Mouse (Mus musculus) hindbrain, embryonic 14.5 days (tissue): Measurements from ENCODE around the gene Cdh4. TPM values are rescaled to one million over a fixed set of nuclear protein-coding genes. Genes with fewer than 3 reads are reported as not detected.

ENCODE experiments used
- ATAC-seq: fragments of 200-750 bp; cut with Nextera tagmentation; 2 replicates; pipeline ENCODE4 v1.8.0; 2017; ENCODE audit warnings: moderate number of reproducible peaks, mild to moderate bottlenecking, moderate TSS enrichment, moderate library complexity; ENCODE audit not compliant: low FRiP score
- DNase-seq: peaks from one replicate; pipeline ENCODE4 v3.0.0-alpha.2; 2015; ENCODE audit warnings: low spot score
- H3K27ac ChIP-seq: fragments of 300-500 bp; sonication (generic); 2 replicates; pipeline ENCODE4 v1.5.1; 2014; ENCODE audit warnings: mild to moderate bottlenecking, moderate library complexity
- H3K27me3 ChIP-seq: fragments of 300-500 bp; sonication (generic); 2 replicates; pipeline ENCODE4 v1.6.1; 2014; ENCODE audit warnings: mild to moderate bottlenecking, low read length, mixed read lengths; ENCODE audit not compliant: control insufficient read depth, insufficient read depth
- H3K36me3 ChIP-seq: fragments of 300-500 bp; sonication (generic); replicated peaks from 2 replicates; pipeline ENCODE4 v1.6.1; 2014; ENCODE audit not compliant: control insufficient read depth, insufficient read depth
- H3K4me1 ChIP-seq: fragments of 300-500 bp; sonication (generic); replicated peaks from 2 replicates; pipeline ENCODE4 v1.6.1; 2014; ENCODE audit warnings: antibody characterized with exemption, low read length, mixed read lengths; ENCODE audit not compliant: control insufficient read depth, insufficient read depth
- H3K4me2 ChIP-seq: fragments of 300-500 bp; sonication (generic); replicated peaks from 2 replicates; pipeline ENCODE4 v1.6.1; 2014; ENCODE audit warnings: mild to moderate bottlenecking, moderate library complexity
- H3K4me3 ChIP-seq: fragments of 300-500 bp; sonication (generic); replicated peaks from 2 replicates; pipeline ENCODE4 v1.5.1; 2014; ENCODE audit warnings: mild to moderate bottlenecking, low read length
- H3K9ac ChIP-seq: fragments of 300-500 bp; sonication (generic); 2 replicates; pipeline ENCODE4 v1.6.1; 2014
- H3K9me3 ChIP-seq: fragments of 300-500 bp; sonication (generic); 2 replicates; pipeline ENCODE4 v1.6.1; 2016; ENCODE audit warnings: low read length; ENCODE audit not compliant: control insufficient read depth
- WGBS: fragments of 180-500 bp; shearing (Covaris S2); extraction: QIAGEN DNeasy Blood & Tissue Kit; methylation state at CpG from one replicate; pipeline ENCODE4 v1.1.7; 2014; 5-methylcytosine and 5-hydroxymethylcytosine counted together
- polyA plus RNA-seq: library from polyadenylated mRNA; unstranded; fragments of >200 nt; fragmentation: Nextera tagmentation; extraction: Ambion mirVana; gene quantifications from 2 replicates; pipeline ENCODE4 v1.2.1, GENCODE M21; 2014

The Cdh4 gene
- polyA plus RNA-seq, 1 experiment from 2014 or later: 32.8 TPM

DNA sequence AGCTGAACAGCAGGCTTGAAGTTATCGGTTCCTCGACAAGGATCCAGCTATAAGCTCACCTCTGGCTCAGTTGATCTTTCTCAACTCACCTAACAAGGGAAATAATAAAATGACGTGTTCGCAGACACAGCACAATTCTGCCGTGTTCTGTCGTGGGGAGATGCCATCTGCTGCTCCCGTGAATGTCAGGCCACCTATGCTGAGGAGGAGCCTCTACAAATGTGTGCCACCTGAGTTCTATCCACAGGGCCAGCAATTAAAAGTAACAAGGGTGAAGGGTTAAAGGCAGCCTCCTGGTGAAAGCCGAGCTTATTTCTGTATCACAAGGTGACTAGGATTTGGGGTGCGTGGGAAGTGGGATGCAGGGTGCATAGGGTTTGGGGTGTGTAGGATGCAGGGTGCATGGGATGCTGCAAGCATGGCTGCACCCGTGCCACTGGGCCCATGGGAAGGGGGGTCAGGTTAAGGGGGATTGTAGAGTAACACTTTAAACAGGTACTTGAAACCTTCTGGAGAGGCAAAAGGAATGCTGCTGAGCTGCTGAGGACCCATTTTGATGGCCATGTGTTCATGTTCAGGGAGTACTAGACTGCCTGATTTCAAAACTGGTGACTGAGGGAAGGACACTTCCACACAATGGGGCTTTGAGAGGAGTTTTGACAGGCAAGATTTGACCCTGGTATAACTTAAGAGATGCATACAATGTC, 333.9 kb downstream of the Cdh4 start:
- Histone ChIP-seq H3K27me3 (no peaks in the 10 kb centered on the region), H3K9ac (no peak overlapping the region), H3K36me3 (no peaks in the 10 kb centered on the region), H3K4me3 (no peak overlapping the region), H3K4me1 (no peaks in the 10 kb centered on the region), H3K9me3 (no peaks in the 10 kb centered on the region), H3K27ac (no peak overlapping the region), H3K4me2 (no peak overlapping the region)
- DNase-seq (no peak), ATAC-seq (no peak)
- 84% methylated on average over 10 of the region's 10 CpGs for WGBS

DNA sequence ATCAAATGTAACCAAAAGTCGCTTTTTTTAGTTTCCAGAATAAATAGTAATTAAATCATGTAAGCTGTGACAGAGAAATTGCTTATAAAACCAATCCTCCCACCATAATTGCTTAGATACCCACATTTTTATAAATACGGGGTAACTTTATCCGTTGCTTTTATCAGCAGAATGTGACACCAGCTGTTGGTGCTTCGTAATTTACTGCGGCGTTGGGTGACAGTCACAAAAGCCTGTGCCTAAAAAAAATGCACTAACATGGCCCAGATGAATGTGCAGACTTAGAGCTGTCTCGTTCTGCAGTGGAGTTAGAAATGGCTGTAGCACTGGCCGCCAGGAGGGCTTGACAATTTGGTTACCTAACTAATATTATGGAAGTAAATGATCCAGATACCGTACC, 337.0 kb downstream of the Cdh4 start:
- ATAC-seq: no peak

DNA sequence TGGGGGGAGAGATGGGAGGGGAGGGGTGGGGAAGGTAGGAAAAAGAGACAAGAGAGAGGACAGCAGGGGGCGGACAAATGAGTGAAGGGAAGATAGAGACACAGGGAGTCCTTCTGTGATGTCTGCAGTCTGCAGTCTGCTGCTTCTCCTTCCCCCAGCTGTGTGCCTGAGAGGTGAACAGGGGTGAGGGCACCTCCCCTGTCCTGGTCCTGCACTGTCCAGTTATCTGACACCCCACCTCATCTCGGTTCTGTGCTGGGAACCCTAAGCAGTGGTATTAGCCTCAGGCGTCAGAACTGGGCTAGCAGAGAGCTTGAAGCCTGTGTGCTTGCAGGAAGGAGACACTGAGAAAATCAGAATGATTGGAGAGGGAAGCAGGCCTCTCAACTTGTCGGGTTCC, 338.7 kb downstream of the Cdh4 start:
- Histone ChIP-seq H3K4me1 (no peaks in the 10 kb centered on the region), H3K27me3 (no peaks in the 10 kb centered on the region), H3K4me2 (no peak overlapping the region), H3K9ac (no peak overlapping the region), H3K27ac (no peak overlapping the region), H3K36me3 (no peaks in the 10 kb centered on the region), H3K9me3 (no peaks in the 10 kb centered on the region), H3K4me3 (no peak overlapping the region)
- 44% methylated on average over 4 of the region's 4 CpGs for WGBS
- ATAC-seq (no peak), DNase-seq (no peak)

More for the DNA sequence above, 337.0 kb downstream of the Cdh4 start:
- Histone ChIP-seq H3K27ac (no peak overlapping the region), H3K4me3 (no peak overlapping the region), H3K9me3 (no peaks in the 10 kb centered on the region), H3K4me1 (no peaks in the 10 kb centered on the region), H3K36me3 (no peaks in the 10 kb centered on the region), H3K27me3 (no peaks in the 10 kb centered on the region), H3K9ac (no peak overlapping the region), H3K4me2 (no peak overlapping the region)
- no peak for DNase-seq
- 76% methylated on average over 9 of the region's 9 CpGs for WGBS

GRCm38 (mm10) chr2:179787256-179787655, 345.0 kb downstream of the Cdh4 start:
- peak overlapping the region; percentile 31 for H3K4me2 ChIP-seq
- WGBS: 8% methylated on average over 18 of the region's 18 CpGs
- no peaks in the 10 kb centered on the region for H3K36me3 ChIP-seq
- no peaks in the 10 kb centered on the region for H3K27me3 ChIP-seq
- H3K4me3 ChIP-seq: no peak overlapping the region
- peak; percentile 83 for ATAC-seq
- no peaks in the 10 kb centered on the region for H3K9me3 ChIP-seq
- DNase-seq: peak; percentile 68
- peaks cover 15% of the 10 kb centered on the region for H3K4me1 ChIP-seq
- peak overlapping the region; percentile 70 for H3K27ac ChIP-seq
- H3K9ac ChIP-seq: no peak overlapping the region

- Histone ChIP-seq H3K9ac (no peak overlapping the region), H3K4me3 (no peak overlapping the region), H3K27ac (peak overlapping the region; percentile 70), H3K9me3 (no peaks in the 10 kb centered on the region), H3K36me3 (no peaks in the 10 kb centered on the region), H3K4me2 (no peak overlapping the region), H3K27me3 (no peaks in the 10 kb centered on the region), H3K4me1 (peaks cover 19% of the 10 kb centered on the region)
- peak; percentile 29; the same call in 1 of the 2 replicates for ATAC-seq
- 37% methylated on average over 5 of the region's 5 CpGs for WGBS
- DNase-seq: no peak
Measured at GRCm38 (mm10) chr2:179787797-179788196, 345.6 kb downstream of the Cdh4 start.

DNA sequence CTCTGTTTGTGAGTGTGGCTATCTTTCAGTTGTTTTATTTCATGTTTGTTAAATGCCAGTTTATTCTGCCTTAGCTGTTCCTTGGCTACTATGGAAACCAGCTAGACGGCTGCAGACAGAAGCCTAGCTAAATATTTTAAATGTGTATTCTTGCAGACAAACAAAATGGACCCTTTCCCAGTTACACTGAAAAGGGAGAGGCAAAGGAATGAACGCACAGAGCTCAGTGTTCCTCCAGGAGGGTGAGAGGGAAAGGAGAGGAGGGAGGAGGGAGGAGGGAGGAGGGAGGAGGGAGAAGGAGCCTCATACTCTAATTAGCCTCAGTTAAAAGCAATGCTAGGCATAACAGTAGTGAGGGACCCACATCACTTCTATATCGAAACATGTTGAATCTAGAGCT, 348.5 kb downstream of the Cdh4 start:
- no peaks in the 10 kb centered on the region for H3K9me3 ChIP-seq
- H3K36me3 ChIP-seq: no peaks in the 10 kb centered on the region
- 0 out of 2 replicates have a peak overlapping the region, but pooled peaks have one; percentile 20 for H3K27ac ChIP-seq
- H3K9ac ChIP-seq: no peak overlapping the region
- H3K4me3 ChIP-seq: no peak overlapping the region
- WGBS: 58% methylated on average over 3 of the region's 3 CpGs
- no peak overlapping the region for H3K4me2 ChIP-seq
- no peaks in the 10 kb centered on the region for H3K27me3 ChIP-seq
- ATAC-seq: no peak
- H3K4me1 ChIP-seq: peaks cover 27% of the 10 kb centered on the region
- no peak for DNase-seq

- Histone ChIP-seq H3K27ac (no peak overlapping the region), H3K4me3 (no peak overlapping the region), H3K4me1 (peaks cover 18% of the 10 kb centered on the region), H3K36me3 (0 out of 2 replicates have a peak, but pooled peaks cover 1% of the 10 kb centered on the region), H3K9ac (no peak overlapping the region), H3K4me2 (no peak overlapping the region), H3K27me3 (no peaks in the 10 kb centered on the region), H3K9me3 (no peaks in the 10 kb centered on the region)
- DNase-seq: no peak
- 53% methylated on average over 13 of the region's 13 CpGs for WGBS
- no peak for ATAC-seq
Measured at GRCm38 (mm10) chr2:179792426-179793133, 350.3 kb downstream of the Cdh4 start.

DNA sequence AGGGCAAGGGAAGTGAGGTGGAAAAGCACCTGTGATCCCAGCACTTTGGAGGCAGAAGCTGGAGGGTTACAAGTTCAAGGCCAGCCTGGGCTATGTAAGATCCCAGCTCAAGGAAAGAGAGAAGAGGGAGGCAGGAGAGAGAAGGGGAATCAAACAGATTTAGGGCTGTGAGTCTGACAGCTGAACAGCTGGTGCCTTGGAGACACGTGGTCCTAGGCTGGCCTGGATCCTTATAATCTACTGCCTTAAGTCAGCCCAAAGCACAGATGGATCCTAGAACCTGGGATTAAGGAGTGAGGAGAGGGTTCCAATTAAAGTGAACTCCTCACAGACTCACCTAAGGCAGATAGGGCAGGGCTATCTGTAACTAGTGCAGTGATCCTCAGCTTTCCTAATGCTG, 352.1 kb downstream of the Cdh4 start:
- Histone ChIP-seq H3K4me2 (no peak overlapping the region), H3K4me1 (peaks cover 14% of the 10 kb centered on the region), H3K9me3 (no peaks in the 10 kb centered on the region), H3K27me3 (no peaks in the 10 kb centered on the region), H3K9ac (no peak overlapping the region), H3K36me3 (0 out of 2 replicates have a peak, but pooled peaks cover 6% of the 10 kb centered on the region), H3K27ac (no peak overlapping the region), H3K4me3 (no peak overlapping the region)
- ATAC-seq (no peak), DNase-seq (no peak)
- WGBS: 67% methylated on average over 1 of the region's 1 CpGs

- no peaks in the 10 kb centered on the region for H3K9me3 ChIP-seq
- no peak overlapping the region for H3K4me3 ChIP-seq
- H3K36me3 ChIP-seq: 0 out of 2 replicates have a peak, but pooled peaks cover 6% of the 10 kb centered on the region
- no peak for ATAC-seq
- 72% methylated on average over 12 of the region's 12 CpGs for WGBS
- no peaks in the 10 kb centered on the region for H3K27me3 ChIP-seq
- no peak for DNase-seq
- peaks cover 19% of the 10 kb centered on the region for H3K4me1 ChIP-seq
- H3K9ac ChIP-seq: no peak overlapping the region
- peak overlapping the region; percentile 2; the same call in 1 of the 2 replicates for H3K27ac ChIP-seq
- no peak overlapping the region for H3K4me2 ChIP-seq
Measured at GRCm38 (mm10) chr2:179795452-179795851, 353.2 kb downstream of the Cdh4 start.
